Comparison of ENCODE assay signal across 8 mouse cellular contexts in genomic region chr17:56111864-56112263, GRCm38 (mm10). TPM values are rescaled to one million over a fixed set of nuclear protein-coding genes. Genes with fewer than 3 reads are reported as not detected.
A peak's percentile ranks its signal among the peaks of the same experiment; 100 is the strongest.
DNase-seq lines count a peak whose midpoint lies in the region; ATAC-seq and TF ChIP-seq lines count a peak whose summit lies in the region.

No protein-coding gene starts in this region.

- H3K27me3 ChIP-seq in intestine, postnatal 0 days (replicated peaks; ENCODE audit: control insufficient read depth, insufficient read depth, low read length) = no peaks in the 10 kb centered on the region
- no peaks in the 10 kb centered on the region; the same call in 1 of the 2 replicates for H3K27me3 ChIP-seq in liver, embryonic 14.5 days (ENCODE audit: control insufficient read depth, insufficient read depth, low read length)

- H3K9ac ChIP-seq in intestine, postnatal 0 days (ENCODE audit: low read depth, low read length) = no peak overlapping the region
- no peak overlapping the region for H3K9ac ChIP-seq in liver, embryonic 14.5 days (replicated peaks)

- ATAC-seq in erythroblast, adult 5-6 weeks (replicated peaks; ENCODE audit: low FRiP score, poor library complexity, severe bottlenecking) = peak; percentile 68
- ATAC-seq in intestine, postnatal 0 days = peak; percentile 17; the same call in 1 of the 2 replicates
- no peak; the same call in 1 of the 2 replicates for ATAC-seq in liver, embryonic 14.5 days (ENCODE audit: insufficient read depth)
- peak; percentile 57; the same call in 1 of the 2 replicates for ATAC-seq in neutrophil, adult 5-6 weeks (ENCODE audit: extremely low read depth, insufficient number of reproducible peaks, low FRiP score, poor library complexity, severe bottlenecking)
- ATAC-seq in activated CD4-positive, CD25-positive, alpha-beta regulatory T cell, adult 4 months = no peak

- H3K36me3 ChIP-seq in intestine, postnatal 0 days (ENCODE audit: control insufficient read depth, insufficient read depth) = no peaks in the 10 kb centered on the region
- no peaks in the 10 kb centered on the region for H3K36me3 ChIP-seq in liver, embryonic 14.5 days (replicated peaks; ENCODE audit: control insufficient read depth, insufficient read depth, low read depth)

- DNase-seq in right cerebral cortex, adult 18-20 months = peak; percentile 58
- no peak for DNase-seq in right cerebral cortex, postnatal 10 days (ENCODE audit: low spot score in 2 of 2)
- DNase-seq in liver, embryonic 14.5 days (ENCODE audit: low read depth in 3 of 3, low spot score in 3 of 3) = peak; percentile 49 to 53 (median 52)

- H3K4me3 ChIP-seq in brown adipose tissue, adult 24 weeks (ENCODE audit: insufficient read depth, low read depth, low read length) = no peak overlapping the region
- H3K4me3 ChIP-seq in intestine, postnatal 0 days (ENCODE audit: low read depth, low read length) = no peak overlapping the region
- H3K4me3 ChIP-seq in liver, embryonic 14.5 days (ENCODE audit: insufficient read depth in 1 of 2, low read depth in 2 of 2, low read length in 2 of 2) = no peak overlapping the region

- H3K4me2 ChIP-seq in intestine, postnatal 0 days (replicated peaks; ENCODE audit: low read depth) = no peak overlapping the region
- no peak overlapping the region for H3K4me2 ChIP-seq in liver, embryonic 14.5 days (ENCODE audit: low read depth)

- no peaks in the 10 kb centered on the region for H3K9me3 ChIP-seq in intestine, postnatal 0 days (ENCODE audit: control insufficient read depth)
- no peaks in the 10 kb centered on the region for H3K9me3 ChIP-seq in liver, embryonic 14.5 days (ENCODE audit: control insufficient read depth, low read length)

- WGBS in intestine, postnatal 0 days = 54% methylated on average over 5 of the region's 5 CpGs
- WGBS in liver, embryonic 14.5 days (ENCODE audit: insufficient replicate concordance) = 43% methylated on average over 5 of the region's 5 CpGs

- H3K27ac ChIP-seq in brown adipose tissue, adult 24 weeks (replicated peaks; ENCODE audit: low read depth, low read length) = peak overlapping the region; percentile 91
- H3K27ac ChIP-seq in intestine, postnatal 0 days (ENCODE audit: low read depth, low read length) = no peak overlapping the region
- H3K27ac ChIP-seq in liver, embryonic 14.5 days = no peak overlapping the region

- TF ChIP-seq CTCF in intestine, postnatal 0 days (IDR thresholded peaks at IDR 0.05; ENCODE audit: low read depth) = peak; percentile 91
- peak; percentile 95 for TF ChIP-seq CTCF in liver, embryonic 14.5 days (IDR thresholded peaks at IDR 0.05; ENCODE audit: low read depth)

- no peak for TF ChIP-seq EP300 in liver, embryonic 14.5 days (IDR thresholded peaks at IDR 0.05; ENCODE audit: low read depth)

- H3K4me1 ChIP-seq in brown adipose tissue, adult 24 weeks (ENCODE audit: control insufficient read depth, insufficient read depth, insufficient read length, low read length) = no peaks in the 10 kb centered on the region
- no peaks in the 10 kb centered on the region for H3K4me1 ChIP-seq in intestine, postnatal 0 days (replicated peaks; ENCODE audit: control insufficient read depth, insufficient read depth, low read length)
- H3K4me1 ChIP-seq in liver, embryonic 14.5 days (replicated peaks; ENCODE audit: control insufficient read depth in 2 of 2, insufficient read depth in 2 of 2, low read length in 1 of 2) = no peaks in the 10 kb centered on the region

RNA-seq across cellular contexts. Expression of gene Plin4, which starts 2.3 kb away (rescaled TPM):
- 195 and 205 TPM in 2 replicates for polyA plus RNA-seq in brown adipose tissue, adult 24 weeks (2012; ENCODE audit: insufficient read depth, insufficient read length, missing spikeins)
- not detected in 2 replicates for total RNA-seq in erythroblast, adult 5-6 weeks (2015; ENCODE audit: low replicate concordance)
- not detected in 2 replicates for total RNA-seq in erythroblast, adult 5-6 weeks (2017; ENCODE audit: low replicate concordance)
- 0.30 and 0.31 TPM in 2 replicates for polyA plus RNA-seq in intestine, postnatal 0 days (2015; fragmentation: Nextera tagmentation; extraction: Ambion mirVana)
- 0.01 TPM in 2 replicates for polyA plus RNA-seq in liver, embryonic 14.5 days (2012; rRNA removed)
- polyA plus RNA-seq in liver, embryonic 14.5 days (2014; fragmentation: Nextera tagmentation; extraction: Ambion mirVana) = 0.03 TPM in 1 of 2 replicates, not detected in the other
- total RNA-seq in neutrophil, adult 5-6 weeks (2017) = 1.1 and 1.2 TPM in 2 replicates
- under 1 TPM in 1 of 2 experiments, not detected in 1; 0.15 TPM for polyA plus RNA-seq in activated CD4-positive, CD25-positive, alpha-beta regulatory T cell, adult 4 months (2017; shearing (Covaris generic))

RNA-seq across cellular contexts. Expression of gene Plin5, which starts 5.5 kb away (rescaled TPM):
- 138 and 171 TPM in 2 replicates for polyA plus RNA-seq in brown adipose tissue, adult 24 weeks (2012; ENCODE audit: insufficient read depth, insufficient read length, missing spikeins)
- 0.58 TPM in 1 of 2 replicates, not detected in the other for total RNA-seq in erythroblast, adult 5-6 weeks (2015; ENCODE audit: low replicate concordance)
- total RNA-seq in erythroblast, adult 5-6 weeks (2017; ENCODE audit: low replicate concordance) = 0.60 and 0.98 TPM in 2 replicates
- polyA plus RNA-seq in intestine, postnatal 0 days (2015; fragmentation: Nextera tagmentation; extraction: Ambion mirVana) = 0.10 TPM in 1 of 2 replicates, not detected in the other
- polyA plus RNA-seq in liver, embryonic 14.5 days (2012; rRNA removed) = 0.11 and 0.29 TPM in 2 replicates
- 0.34 and 0.35 TPM in 2 replicates for polyA plus RNA-seq in liver, embryonic 14.5 days (2014; fragmentation: Nextera tagmentation; extraction: Ambion mirVana)
- 3.4 and 4.0 TPM in 2 replicates for total RNA-seq in neutrophil, adult 5-6 weeks (2017)
- not detected for polyA plus RNA-seq in activated CD4-positive, CD25-positive, alpha-beta regulatory T cell, adult 4 months (2017; shearing (Covaris generic))

RNA-seq across cellular contexts. Expression of gene Lrg1, which starts 9.9 kb away (rescaled TPM):
- polyA plus RNA-seq in brown adipose tissue, adult 24 weeks (2012; ENCODE audit: insufficient read depth, insufficient read length, missing spikeins) = 61.5 and 101 TPM in 2 replicates
- total RNA-seq in erythroblast, adult 5-6 weeks (2015; ENCODE audit: low replicate concordance) = 6.7 and 9.4 TPM in 2 replicates
- 4.5 and 11.8 TPM in 2 replicates for total RNA-seq in erythroblast, adult 5-6 weeks (2017; ENCODE audit: low replicate concordance)
- 3.6 and 3.9 TPM in 2 replicates for polyA plus RNA-seq in intestine, postnatal 0 days (2015; fragmentation: Nextera tagmentation; extraction: Ambion mirVana)
- polyA plus RNA-seq in liver, embryonic 14.5 days (2012; rRNA removed) = 0.09 and 0.10 TPM in 2 replicates
- polyA plus RNA-seq in liver, embryonic 14.5 days (2014; fragmentation: Nextera tagmentation; extraction: Ambion mirVana) = 0.29 and 0.67 TPM in 2 replicates
- 126 and 131 TPM in 2 replicates for total RNA-seq in neutrophil, adult 5-6 weeks (2017)
- polyA plus RNA-seq in activated CD4-positive, CD25-positive, alpha-beta regulatory T cell, adult 4 months (2017; shearing (Covaris generic)) = under 1 TPM in 1 of 2 experiments, not detected in 1; 0.34 TPM

RNA-seq across cellular contexts. Expression of gene Sema6b, which starts 28.3 kb away (rescaled TPM):
- polyA plus RNA-seq in brown adipose tissue, adult 24 weeks (2012; ENCODE audit: insufficient read depth, insufficient read length, missing spikeins) = 1.9 and 5.0 TPM in 2 replicates
- total RNA-seq in erythroblast, adult 5-6 weeks (2015; ENCODE audit: low replicate concordance) = 0.19 TPM in 1 of 2 replicates, not detected in the other
- 0.56 and 1.4 TPM in 2 replicates for total RNA-seq in erythroblast, adult 5-6 weeks (2017; ENCODE audit: low replicate concordance)
- polyA plus RNA-seq in intestine, postnatal 0 days (2015; fragmentation: Nextera tagmentation; extraction: Ambion mirVana) = 0.94 and 1.1 TPM in 2 replicates
- 0.92 and 1.1 TPM in 2 replicates for polyA plus RNA-seq in liver, embryonic 14.5 days (2012; rRNA removed)
- 0.43 and 0.71 TPM in 2 replicates for polyA plus RNA-seq in liver, embryonic 14.5 days (2014; fragmentation: Nextera tagmentation; extraction: Ambion mirVana)
- total RNA-seq in neutrophil, adult 5-6 weeks (2017) = 11.3 and 11.5 TPM in 2 replicates
- not detected for polyA plus RNA-seq in activated CD4-positive, CD25-positive, alpha-beta regulatory T cell, adult 4 months (2017; shearing (Covaris generic))

RNA-seq across cellular contexts. Expression of gene Hdgfl2, which starts 32.4 kb away (rescaled TPM):
- 17.6 and 19.3 TPM in 2 replicates for polyA plus RNA-seq in brown adipose tissue, adult 24 weeks (2012; ENCODE audit: insufficient read depth, insufficient read length, missing spikeins)
- total RNA-seq in erythroblast, adult 5-6 weeks (2015; ENCODE audit: low replicate concordance) = 20.0 and 61.4 TPM in 2 replicates
- 46.6 and 75.3 TPM in 2 replicates for total RNA-seq in erythroblast, adult 5-6 weeks (2017; ENCODE audit: low replicate concordance)
- polyA plus RNA-seq in intestine, postnatal 0 days (2015; fragmentation: Nextera tagmentation; extraction: Ambion mirVana) = 25.9 and 33.6 TPM in 2 replicates
- 18.2 and 29.5 TPM in 2 replicates for polyA plus RNA-seq in liver, embryonic 14.5 days (2012; rRNA removed)
- 26.0 and 36.0 TPM in 2 replicates for polyA plus RNA-seq in liver, embryonic 14.5 days (2014; fragmentation: Nextera tagmentation; extraction: Ambion mirVana)
- total RNA-seq in neutrophil, adult 5-6 weeks (2017) = 153 and 189 TPM in 2 replicates
- 10 to 100 TPM; 35.7 to 44.6 TPM for polyA plus RNA-seq in activated CD4-positive, CD25-positive, alpha-beta regulatory T cell, adult 4 months (2017; shearing (Covaris generic))

Comparison
In these comparisons a context has a peak if more than half of its experiments do, and no peak if none do; other contexts are left out.
1. DNase-seq: peak in right cerebral cortex, adult 18-20 months (single experiment) and liver, embryonic 14.5 days (3 of 3); none in right cerebral cortex, postnatal 10 days (0 of 2).
2. ATAC-seq: peak in erythroblast, adult 5-6 weeks (single experiment), intestine, postnatal 0 days (single experiment) and neutrophil, adult 5-6 weeks (single experiment); none in liver, embryonic 14.5 days (single experiment) and activated CD4-positive, CD25-positive, alpha-beta regulatory T cell, adult 4 months (single experiment).
3. RNA of gene Plin4, which starts 2.3 kb away (polyA plus RNA-seq): 195 to 205 TPM in brown adipose tissue, adult 24 weeks; 0.30 to 0.31 TPM in intestine, postnatal 0 days, 0.15 TPM in activated CD4-positive, CD25-positive, alpha-beta regulatory T cell, adult 4 months and 0.01 to 0.03 TPM in liver, embryonic 14.5 days; every median in the first group is over 100 times any median in the second.
4. RNA of gene Plin5, which starts 5.5 kb away (polyA plus RNA-seq): 138 to 171 TPM in brown adipose tissue, adult 24 weeks; 0.11 to 0.35 TPM in liver, embryonic 14.5 days, 0.10 TPM in intestine, postnatal 0 days and not detected in activated CD4-positive, CD25-positive, alpha-beta regulatory T cell, adult 4 months; every median in the first group is over 100 times any median in the second.
5. RNA of gene Lrg1, which starts 9.9 kb away (polyA plus RNA-seq): 61.5 to 101 TPM in brown adipose tissue, adult 24 weeks; 3.6 to 3.9 TPM in intestine, postnatal 0 days, 0.09 to 0.67 TPM in liver, embryonic 14.5 days and 0.34 TPM in activated CD4-positive, CD25-positive, alpha-beta regulatory T cell, adult 4 months; every median in the first group is over 10 times any median in the second.